Mouse (Mus musculus) regulatory T cell (primary cell): ENCODE data around the gene Fndc9.

Source experiments
- in situ Hi-C: fragments of 300-600 bp; cut with MboI, MseI; formaldehyde crosslinking; loops from one replicate; pipeline ENCODE4 v1.15.1; 2025; ENCODE audit warnings: high pct_unique_total_duplicates

Fndc9 gene

GRCm38 (mm10) chr11:46276778-46277177, 41.4 kb downstream of the Fndc9 start:
- in situ Hi-C loops = no loop called here

- in situ Hi-C loops = no loop called here
Observed at GRCm38 (mm10) chr11:46278140-46278539, 42.8 kb downstream of the Fndc9 start.

GRCm38 (mm10) chr11:46278709-46279108, 43.4 kb downstream of the Fndc9 start:
- in situ Hi-C loops = no loop called here

- in situ Hi-C loops = no loop called here
Observed at GRCm38 (mm10) chr11:46282612-46283011, 47.3 kb downstream of the Fndc9 start.

GRCm38 (mm10) chr11:46283800-46284199, 48.5 kb downstream of the Fndc9 start:
- in situ Hi-C loops = no loop called here

- in situ Hi-C loops = no loop called here
Observed at GRCm38 (mm10) chr11:46286803-46287202, 51.5 kb downstream of the Fndc9 start.

- in situ Hi-C loops = no loop called here
Observed at GRCm38 (mm10) chr11:46288091-46288490, 52.8 kb downstream of the Fndc9 start.

- in situ Hi-C loops = no loop called here
Observed at GRCm38 (mm10) chr11:46289022-46289421, 53.7 kb downstream of the Fndc9 start.
